Mouse (Mus musculus) myocyte (in vitro differentiated cells): ENCODE measurements around the gene Pigu. TPM values are rescaled to one million over a fixed set of nuclear protein-coding genes. Genes with fewer than 3 reads are reported as not detected.

Experiments used
- H3K27me3 ChIP-seq: one replicate; pipeline ENCODE4 v1.6.1; 2011; ENCODE audit not compliant: control insufficient read depth, insufficient read depth, insufficient read length
- H3K36me3 ChIP-seq: one replicate; pipeline ENCODE4 v1.6.1; 2011; ENCODE audit not compliant: control insufficient read depth, insufficient read depth
- H3K4me2 ChIP-seq: one replicate; pipeline ENCODE4 v1.6.1; 2011; ENCODE audit warnings: low read depth, control low read depth
- H3K4me3 ChIP-seq: one replicate; pipeline ENCODE4 v1.5.1; 2011; ENCODE audit warnings: mild to moderate bottlenecking, control low read depth, moderate library complexity
- H3K79me2 ChIP-seq: one replicate; pipeline ENCODE4 v1.6.1; 2011; ENCODE audit not compliant: control insufficient read depth, insufficient read depth
- H3ac ChIP-seq: one replicate; pipeline ENCODE4 v1.6.1; 2011; ENCODE audit not compliant: control insufficient read depth, insufficient read length
- CEBPB ChIP-seq: IDR thresholded peaks from 2 replicates; pipeline ENCODE4 v1.6.1; 2011; ENCODE audit warnings: mild to moderate bottlenecking, moderate library complexity; ENCODE audit not compliant: poor library complexity, insufficient read depth, severe bottlenecking
- E2F4 ChIP-seq: IDR thresholded peaks from one replicate; pipeline ENCODE4 v1.6.1; 2011; ENCODE audit warnings: mild to moderate bottlenecking, control low read depth, moderate library complexity; ENCODE audit not compliant: insufficient read depth
- MAX ChIP-seq: IDR thresholded peaks from one replicate; pipeline ENCODE4 v1.6.1; 2011; ENCODE audit warnings: low read depth, mild to moderate bottlenecking, control low read depth
- MYOD1 ChIP-seq, 3 experiments: IDR thresholded peaks; one replicate each; pipeline ENCODE4 v1.6.1; 2011; ENCODE audit warnings: control low read depth in 2 of 3, low read depth in 2 of 3, mild to moderate bottlenecking in 2 of 3, moderate library complexity in 1 of 3; ENCODE audit not compliant: insufficient read length in 2 of 3, control insufficient read depth in 1 of 3
- MYOG ChIP-seq, 3 experiments: IDR thresholded peaks; one replicate each; pipeline ENCODE4 v1.6.1; 2011; ENCODE audit warnings: control low read depth in 2 of 3, low read depth in 2 of 3, mild to moderate bottlenecking in 2 of 3; ENCODE audit not compliant: insufficient read length in 2 of 3, control insufficient read depth in 1 of 3, insufficient read depth in 1 of 3
- POLR2A ChIP-seq: IDR thresholded peaks from one replicate; pipeline ENCODE4 v1.6.1; 2011; ENCODE audit warnings: low read depth, mild to moderate bottlenecking, control low read depth, moderate library complexity; ENCODE audit not compliant: insufficient read length
- POLR2AphosphoS2 ChIP-seq: IDR thresholded peaks from one replicate; pipeline ENCODE4 v1.6.1; 2011; ENCODE audit warnings: low read depth, control low read depth; ENCODE audit not compliant: insufficient read length
- REST ChIP-seq: IDR thresholded peaks from one replicate; pipeline ENCODE4 v1.6.1; 2011; ENCODE audit warnings: mild to moderate bottlenecking, control low read depth, moderate library complexity; ENCODE audit not compliant: insufficient read depth, insufficient read length
- SRF ChIP-seq: IDR thresholded peaks from one replicate; pipeline ENCODE4 v1.6.1; 2011; ENCODE audit warnings: low read depth; ENCODE audit not compliant: control insufficient read depth, insufficient read length
- TCF12 ChIP-seq: IDR thresholded peaks from one replicate; pipeline ENCODE4 v1.6.1; 2011; ENCODE audit warnings: mild to moderate bottlenecking, control low read depth; ENCODE audit not compliant: poor library complexity, insufficient read depth, severe bottlenecking
- TCF3 ChIP-seq: IDR thresholded peaks from one replicate; pipeline ENCODE4 v1.6.1; 2011; ENCODE audit warnings: low read depth, control low read depth; ENCODE audit not compliant: insufficient read length
- USF1 ChIP-seq: IDR thresholded peaks from one replicate; pipeline ENCODE4 v1.6.1; 2011; ENCODE audit warnings: low read depth, mild to moderate bottlenecking, control low read depth, moderate library complexity
- polyA plus RNA-seq: library from polyadenylated mRNA; unstranded; fragments of >200 nt; fragmentation: generic; extraction: Trizol; gene quantifications from one replicate; pipeline ENCODE4 v1.2.1, GENCODE M21; 2012; ENCODE audit warnings: missing spikeins

Gene Pigu
- polyA plus RNA-seq, 1 experiment: 27.0 TPM

GRCm38 (mm10) chr2:155287456-155288250 lies 69.6 kb downstream of the Pigu start:
- Histone ChIP-seq H3ac (no peak overlapping the region), H3K36me3 (no peaks in the 10 kb centered on the region), H3K4me2 (no peak overlapping the region), H3K4me3 (no peak overlapping the region), H3K79me2 (no peaks in the 10 kb centered on the region), H3K27me3 (no peaks in the 10 kb centered on the region)
- TF ChIP-seq USF1 (no peak), TCF12 (no peak), SRF (no peak), MYOD1 (IDR thresholded peaks at IDR 0.05; ENCODE audit: control insufficient read depth in 1 of 3, insufficient read length in 2 of 3, low read depth in 2 of 3) (no peak), CEBPB (no peak), E2F4 (no peak), POLR2A (no peak), TCF3 (no peak), MYOG (IDR thresholded peaks at IDR 0.05; ENCODE audit: control insufficient read depth in 1 of 3, insufficient read depth in 1 of 3, insufficient read length in 2 of 3, low read depth in 2 of 3) (no peak), MAX (no peak), REST (no peak), POLR2AphosphoS2 (no peak)

- no peak overlapping the region for H3K4me2 ChIP-seq
- H3K36me3 ChIP-seq: no peaks in the 10 kb centered on the region
- no peak overlapping the region for H3K4me3 ChIP-seq
- no peaks in the 10 kb centered on the region for H3K79me2 ChIP-seq
- no peaks in the 10 kb centered on the region for H3K27me3 ChIP-seq
- TF ChIP-seq CEBPB: no peak
- no peak for TF ChIP-seq E2F4
- no peak for TF ChIP-seq MYOG (IDR thresholded peaks at IDR 0.05; ENCODE audit: control insufficient read depth in 1 of 3, insufficient read depth in 1 of 3, insufficient read length in 2 of 3, low read depth in 2 of 3)
- no peak for TF ChIP-seq SRF
- no peak for TF ChIP-seq POLR2AphosphoS2
- no peak for TF ChIP-seq MYOD1 (IDR thresholded peaks at IDR 0.05; ENCODE audit: control insufficient read depth in 1 of 3, insufficient read length in 2 of 3, low read depth in 2 of 3)
- no peak for TF ChIP-seq REST
- no peak for TF ChIP-seq USF1
- H3ac ChIP-seq: no peak overlapping the region
These were observed 71.5 kb downstream of the Pigu start for GRCm38 (mm10) chr2:155285744-155286143.

- H3K27me3 ChIP-seq: no peaks in the 10 kb centered on the region
- no peak overlapping the region for H3K4me2 ChIP-seq
- no peaks in the 10 kb centered on the region for H3K79me2 ChIP-seq
- TF ChIP-seq TCF12: no peak
- TF ChIP-seq SRF: no peak
- TF ChIP-seq E2F4: no peak
- no peak for TF ChIP-seq MYOG (IDR thresholded peaks at IDR 0.05; ENCODE audit: control insufficient read depth in 1 of 3, insufficient read depth in 1 of 3, insufficient read length in 2 of 3, low read depth in 2 of 3)
- no peak for TF ChIP-seq REST
- TF ChIP-seq MYOD1 (IDR thresholded peaks at IDR 0.05; ENCODE audit: control insufficient read depth in 1 of 3, insufficient read length in 2 of 3, low read depth in 2 of 3): no peak
- no peak overlapping the region for H3K4me3 ChIP-seq
- H3ac ChIP-seq: no peak overlapping the region
- no peaks in the 10 kb centered on the region for H3K36me3 ChIP-seq
These were observed 72.6 kb downstream of the Pigu start for GRCm38 (mm10) chr2:155284647-155285046.

GRCm38 (mm10) chr2:155283793-155284192 lies 73.4 kb downstream of the Pigu start:
- Histone ChIP-seq H3K27me3 (no peaks in the 10 kb centered on the region), H3K4me3 (no peak overlapping the region), H3K79me2 (no peaks in the 10 kb centered on the region), H3K36me3 (no peaks in the 10 kb centered on the region), H3K4me2 (peak overlapping the region; percentile 54), H3ac (no peak overlapping the region)
- TF ChIP-seq CEBPB (no peak), POLR2A (no peak), MYOD1 (IDR thresholded peaks at IDR 0.05; ENCODE audit: control insufficient read depth in 1 of 3, insufficient read length in 2 of 3, low read depth in 2 of 3) (peak; percentile 71 to 94 (median 92)), POLR2AphosphoS2 (no peak), E2F4 (no peak), USF1 (no peak), REST (no peak), MYOG (IDR thresholded peaks at IDR 0.05; ENCODE audit: control insufficient read depth in 1 of 3, insufficient read depth in 1 of 3, insufficient read length in 2 of 3, low read depth in 2 of 3) (peak; percentile 89 to 97 (median 90)), MAX (no peak), TCF12 (peak; percentile 67), SRF (no peak), TCF3 (peak; percentile 64)

GRCm38 (mm10) chr2:155280116-155280515 lies 77.1 kb downstream of the Pigu start:
- H3K36me3 ChIP-seq: peaks cover 3% of the 10 kb centered on the region
- H3K27me3 ChIP-seq: no peaks in the 10 kb centered on the region
- no peak overlapping the region for H3K4me3 ChIP-seq
- H3K79me2 ChIP-seq: no peaks in the 10 kb centered on the region
- H3K4me2 ChIP-seq: peak overlapping the region; percentile 57
- peak; percentile 45; the same call in 1 of the 2 replicates for TF ChIP-seq CEBPB
- peak; percentile 33 for TF ChIP-seq TCF3
- peak; percentile 32 for TF ChIP-seq TCF12
- TF ChIP-seq MYOG (IDR thresholded peaks at IDR 0.05; ENCODE audit: control insufficient read depth in 1 of 3, insufficient read depth in 1 of 3, insufficient read length in 2 of 3, low read depth in 2 of 3): peak in 1 of 3 experiments; percentile 77
- no peak for TF ChIP-seq USF1
- peak; percentile 59 to 95 (median 91) for TF ChIP-seq MYOD1 (IDR thresholded peaks at IDR 0.05; ENCODE audit: control insufficient read depth in 1 of 3, insufficient read length in 2 of 3, low read depth in 2 of 3)
- TF ChIP-seq MAX: no peak
- no peak overlapping the region for H3ac ChIP-seq
